Mouse (Mus musculus): ENCODE data around the gene Grid1. TPM values are rescaled to one million over a fixed set of nuclear protein-coding genes. Genes with fewer than 3 reads are reported as not detected.

Grid1 gene
- total RNA-seq, 2 experiments from 2014 or later, result not detected

GRCm38 (mm10) chr14:34905697-34906096 lies 85.8 kb downstream of the Grid1 start:
- intact Hi-C loops (cut with DNase I), result no loop called here
- no peak for DNase-seq

DNA sequence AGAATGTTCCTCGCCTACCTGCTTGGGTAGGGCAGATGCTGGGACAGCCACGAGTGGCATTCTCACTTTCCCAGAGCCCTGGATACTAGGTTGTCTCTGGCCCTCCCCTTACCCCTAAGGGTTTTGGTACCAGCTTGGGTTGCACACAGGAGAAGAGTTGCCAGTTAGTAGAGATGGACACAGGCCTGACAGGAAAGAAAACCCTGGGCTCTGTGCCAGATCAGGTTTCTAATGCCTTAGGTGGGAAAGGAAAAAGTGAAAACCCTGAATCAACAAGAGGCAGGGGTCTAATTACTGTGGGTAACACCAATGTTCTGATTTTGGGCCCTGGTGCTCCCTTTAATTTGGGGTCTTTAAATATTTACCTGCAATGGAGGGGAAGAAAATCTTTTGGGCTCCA lies 88.5 kb downstream of the Grid1 start:
- intact Hi-C loops (cut with DNase I), result no loop called here
- no peak for DNase-seq

- no peak for DNase-seq
- intact Hi-C loops (cut with DNase I), result no loop called here
These were observed 88.9 kb downstream of the Grid1 start for GRCm38 (mm10) chr14:34908804-34909203.

GRCm38 (mm10) chr14:34916315-34916714 lies 96.4 kb downstream of the Grid1 start:
- intact Hi-C loops (cut with DNase I), result no loop called here
- no peak for DNase-seq

GRCm38 (mm10) chr14:34917111-34917510 lies 97.2 kb downstream of the Grid1 start:
- intact Hi-C loops (cut with DNase I), result no loop called here
- DNase-seq, result no peak

DNA sequence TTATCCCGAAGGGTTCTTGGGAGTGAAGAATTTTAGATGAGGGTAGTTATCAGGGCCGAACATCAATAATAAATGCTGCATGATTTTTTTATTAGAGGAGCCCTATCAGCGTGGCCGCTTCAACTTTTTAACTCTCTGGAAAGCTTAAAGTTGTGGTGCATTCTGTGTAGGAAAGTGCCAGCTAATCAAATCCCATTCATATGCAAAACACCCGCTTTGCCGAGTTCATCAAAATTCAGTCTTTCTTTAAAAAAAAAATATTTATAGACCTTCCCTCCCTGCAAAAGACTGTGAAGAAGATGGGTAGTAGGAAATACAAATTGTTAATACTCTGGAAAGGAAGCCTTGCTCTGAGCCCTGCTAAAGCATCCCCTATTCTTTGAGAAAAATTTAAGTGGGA lies 99.3 kb downstream of the Grid1 start:
- intact Hi-C loops (cut with DNase I), result no loop called here
- DNase-seq, result no peak

GRCm38 (mm10) chr14:34921265-34921664 lies 101.4 kb downstream of the Grid1 start:
- intact Hi-C loops (cut with DNase I), result no loop called here
- no peak for DNase-seq

- intact Hi-C loops (cut with DNase I), result no loop called here
- no peak for DNase-seq
These were observed 105.1 kb downstream of the Grid1 start for GRCm38 (mm10) chr14:34925021-34925420.

DNA sequence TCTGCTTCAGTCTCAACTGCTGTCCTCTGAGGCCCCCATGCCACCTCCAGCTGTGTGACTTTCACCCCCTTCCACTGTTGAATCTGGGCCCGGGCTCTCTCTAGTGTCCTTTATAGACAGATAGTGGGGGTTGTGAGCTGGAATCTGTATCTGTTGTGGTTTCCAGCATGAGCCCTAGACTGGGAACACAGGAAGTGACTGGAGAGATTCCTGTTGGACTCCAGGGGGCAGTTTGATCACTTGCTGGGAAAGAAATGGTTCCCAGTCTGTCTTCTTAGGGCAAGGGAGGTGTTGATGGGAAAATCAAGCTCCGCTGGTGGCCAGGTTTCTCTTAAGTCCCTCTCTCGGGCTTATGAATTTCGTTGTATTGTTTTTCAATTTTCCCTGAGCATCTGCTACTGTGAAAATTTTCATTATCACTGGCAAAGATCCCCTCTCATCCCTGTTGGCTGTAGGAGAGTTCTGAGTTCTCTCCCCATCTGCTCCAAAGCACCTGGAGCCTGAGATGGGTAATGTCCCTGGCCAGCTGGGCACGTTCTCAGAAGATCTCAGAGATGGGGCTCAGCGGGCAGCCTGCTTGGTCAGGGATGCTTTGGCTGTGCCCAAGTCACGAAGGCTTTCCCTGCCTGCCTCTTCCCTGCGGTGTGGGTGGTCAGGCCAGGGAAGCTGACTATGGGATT lies 110.3 kb downstream of the Grid1 start:
- DNase-seq, result no peak
- intact Hi-C loops (cut with DNase I), result no loop called here

DNA sequence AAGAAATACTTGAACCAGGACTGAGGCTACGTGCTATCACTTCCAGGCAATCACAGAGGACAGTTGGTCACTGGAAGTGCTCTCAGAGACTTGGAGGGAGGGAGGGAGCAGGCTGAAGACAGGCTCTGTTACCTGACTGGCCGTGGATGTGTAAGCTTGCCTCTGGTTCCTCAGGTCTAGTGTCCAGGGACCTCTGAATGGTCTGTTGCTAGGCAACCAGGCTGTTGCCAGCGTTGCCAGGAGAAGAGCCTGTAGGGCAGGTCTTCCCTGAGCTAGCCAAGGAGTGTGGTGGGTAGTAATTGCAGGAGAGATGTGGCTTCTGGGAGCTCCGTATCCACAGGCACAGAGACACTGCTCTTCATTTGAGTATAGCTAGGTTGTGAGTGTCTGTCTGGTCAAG lies 113.3 kb downstream of the Grid1 start:
- intact Hi-C loops (cut with DNase I), result no loop called here
- no peak for DNase-seq

- no peak for DNase-seq
- intact Hi-C loops (cut with DNase I), result no loop called here
These were observed 116.4 kb downstream of the Grid1 start for GRCm38 (mm10) chr14:34936192-34936770.

- intact Hi-C loops (cut with DNase I), result no loop called here
- no peak for DNase-seq
These were observed 124.6 kb downstream of the Grid1 start for GRCm38 (mm10) chr14:34944390-34944979.

DNA sequence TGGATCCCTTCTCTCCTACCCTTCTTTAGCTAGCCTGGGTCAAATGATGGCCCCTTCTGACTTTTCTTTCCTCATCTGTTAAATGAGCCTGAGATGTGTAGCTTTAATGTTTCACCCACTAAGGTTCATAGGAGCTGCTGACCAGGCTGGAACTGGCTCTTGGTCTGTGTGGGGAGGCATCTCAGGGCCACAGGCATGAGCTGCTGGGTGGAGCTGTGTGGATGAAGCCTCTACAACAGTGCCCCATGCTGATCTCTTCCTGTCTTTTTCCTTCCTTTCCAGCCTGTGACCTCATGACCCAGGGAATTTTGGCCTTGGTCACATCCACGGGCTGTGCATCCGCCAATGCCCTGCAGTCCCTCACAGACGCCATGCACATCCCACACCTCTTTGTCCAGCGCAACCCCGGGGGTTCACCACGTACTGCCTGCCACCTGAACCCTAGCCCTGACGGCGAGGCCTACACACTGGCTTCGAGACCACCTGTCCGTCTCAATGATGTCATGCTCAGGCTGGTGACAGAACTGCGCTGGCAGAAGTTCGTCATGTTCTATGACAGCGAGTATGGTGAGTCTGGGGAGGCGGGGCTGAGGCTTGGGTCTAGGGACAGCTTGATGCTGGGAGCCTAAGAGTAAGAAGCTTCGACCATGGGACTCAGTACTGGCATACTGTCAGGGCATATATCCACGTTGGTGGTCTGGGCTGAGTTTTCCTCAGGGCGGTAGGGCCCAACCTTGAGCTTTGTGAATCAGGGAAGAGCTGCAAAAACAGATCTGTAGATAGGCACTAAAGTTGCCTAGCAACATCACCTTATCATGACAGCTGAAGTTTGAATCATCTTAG lies 125.8 kb downstream of the Grid1 start:
- intact Hi-C loops (cut with DNase I), result no loop called here

DNA sequence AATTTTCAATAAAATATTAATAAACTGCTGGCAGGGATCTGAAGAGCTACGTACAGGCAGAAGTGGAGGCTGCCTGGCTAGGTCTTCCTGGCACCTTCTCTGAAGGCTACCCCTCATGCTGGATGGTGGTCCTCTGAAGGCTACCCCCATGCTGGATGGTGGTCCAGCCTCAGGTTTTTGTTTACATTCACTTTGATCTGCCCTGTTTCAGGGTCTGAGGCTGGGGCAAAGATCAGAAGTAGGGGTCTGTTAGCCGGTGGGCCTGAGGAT lies 126.3 kb downstream of the Grid1 start:
- intact Hi-C loops (cut with DNase I), result no loop called here
- no peak for DNase-seq

More for the DNA sequence above, 125.8 kb downstream of the Grid1 start:
- DNase-seq, result no peak

- intact Hi-C loops (cut with DNase I), result no loop called here
These were observed 128.3 kb downstream of the Grid1 start for GRCm38 (mm10) chr14:34948249-34948648.

GRCm38 (mm10) chr14:34952311-34952710 lies 132.4 kb downstream of the Grid1 start:
- DNase-seq, result no peak
- intact Hi-C loops (cut with DNase I), result no loop called here

More at GRCm38 (mm10) chr14:34948249-34948648, 128.3 kb downstream of the Grid1 start:
- DNase-seq, result peak; percentile 1 to 12

- no peak for DNase-seq
- intact Hi-C loops (cut with DNase I), result no loop called here
These were observed 133.7 kb downstream of the Grid1 start for GRCm38 (mm10) chr14:34953566-34953965.

DNA sequence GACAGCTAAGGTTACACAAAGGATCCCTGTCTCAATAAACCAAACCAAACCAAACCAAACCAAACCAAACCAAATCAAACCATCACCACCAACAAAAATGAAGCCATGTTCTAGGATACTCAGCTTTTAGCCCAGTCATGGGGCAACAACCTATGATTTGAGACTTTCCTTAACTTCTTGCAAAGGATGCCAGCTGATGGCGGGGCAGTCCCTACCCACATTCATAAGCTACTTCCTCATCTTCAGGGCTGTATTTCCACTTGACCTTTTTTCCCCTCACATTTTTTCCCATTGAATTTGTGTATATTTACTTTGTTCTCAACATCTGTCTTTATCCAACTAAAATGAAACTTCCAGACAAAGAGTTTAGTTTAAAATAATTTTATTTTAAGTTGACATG lies 135.8 kb downstream of the Grid1 start:
- intact Hi-C loops (cut with DNase I), result no loop called here
- no peak for DNase-seq

GRCm38 (mm10) chr14:34960227-34960626 lies 140.3 kb downstream of the Grid1 start:
- DNase-seq, result no peak
- intact Hi-C loops (cut with DNase I), result no loop called here

DNA sequence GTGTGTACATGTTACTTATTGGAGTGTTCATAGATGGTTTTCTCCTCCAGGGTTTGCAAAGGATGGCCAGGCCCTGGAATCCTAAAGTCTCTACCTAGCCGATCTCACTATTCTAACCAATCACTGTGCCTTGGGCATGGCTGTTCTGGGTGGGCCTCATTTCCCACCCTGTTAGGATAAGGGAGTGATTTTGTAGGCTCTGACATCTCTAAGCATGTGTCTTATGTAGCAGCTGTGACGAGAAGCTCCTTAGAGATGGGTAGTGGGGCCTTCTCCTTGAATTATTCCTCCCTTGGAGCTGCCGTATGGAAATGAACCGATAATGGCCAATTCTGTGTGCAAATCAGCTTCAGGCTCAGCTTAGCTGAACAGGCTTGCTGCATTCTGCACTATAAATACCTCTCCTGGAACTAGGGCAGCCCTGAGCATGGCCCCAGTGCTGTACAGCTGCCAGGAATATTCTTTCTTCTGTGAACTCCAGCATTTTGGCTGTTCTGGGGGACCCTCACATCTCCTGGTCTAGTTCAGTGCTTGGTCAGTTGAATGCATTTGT lies 143.8 kb downstream of the Grid1 start:
- intact Hi-C loops (cut with DNase I), result no loop called here
- no peak for DNase-seq

- peak; percentile 3 to 12 for DNase-seq
- intact Hi-C loops (cut with DNase I), result no loop called here
These were observed 149.4 kb downstream of the Grid1 start for GRCm38 (mm10) chr14:34969102-34969819.
